Mouse (Mus musculus): ENCODE measurements around the gene Dnajb5.
A peak's percentile ranks its signal among the peaks of the same experiment; 100 is the strongest.

The Dnajb5 gene

GRCm38 (mm10) chr4:42945043-42945442 lies 4.6 kb upstream of the Dnajb5 start:
- DNase-seq: no peak

GRCm38 (mm10) chr4:42945445-42945844 lies 4.2 kb upstream of the Dnajb5 start:
- no peak for DNase-seq

- DNase-seq: peak; percentile 45
Observed at GRCm38 (mm10) chr4:42945952-42946351, 3.7 kb upstream of the Dnajb5 start.

- peak; percentile 46 for DNase-seq
Observed at GRCm38 (mm10) chr4:42946733-42947290, 2.8 kb upstream of the Dnajb5 start.

GRCm38 (mm10) chr4:42948527-42948926 lies 1.1 kb upstream of the Dnajb5 start:
- DNase-seq: peak; percentile 53

GRCm38 (mm10) chr4:42949051-42949675 lies 451 bp upstream of the Dnajb5 start:
- no peak for DNase-seq

GRCm38 (mm10) chr4:42950065-42950558 lies 498 bp downstream of the Dnajb5 start:
- peak; percentile 88 for DNase-seq

GRCm38 (mm10) chr4:42951206-42952195 lies 1.9 kb downstream of the Dnajb5 start:
- DNase-seq: peak; percentile 43

GRCm38 (mm10) chr4:42952563-42952962 lies 2.9 kb downstream of the Dnajb5 start:
- DNase-seq: peak; percentile 51

- peak; percentile 67 for DNase-seq
Observed at GRCm38 (mm10) chr4:42953435-42954094, 4.0 kb downstream of the Dnajb5 start.

- DNase-seq: peak; percentile 79
Observed at GRCm38 (mm10) chr4:42954297-42954696, 4.7 kb downstream of the Dnajb5 start.

- DNase-seq: no peak
Observed at GRCm38 (mm10) chr4:42955200-42955599, 5.6 kb downstream of the Dnajb5 start.

- no peak for DNase-seq
Observed at GRCm38 (mm10) chr4:42956581-42956980, 7.0 kb downstream of the Dnajb5 start.

- DNase-seq: no peak
Observed at GRCm38 (mm10) chr4:42957306-42957705, 7.7 kb downstream of the Dnajb5 start.

- DNase-seq: no peak
Observed at GRCm38 (mm10) chr4:42957979-42958378, 8.4 kb downstream of the Dnajb5 start.

- DNase-seq: no peak
Observed at GRCm38 (mm10) chr4:42958942-42959341, 9.3 kb downstream of the Dnajb5 start.

- no peak for DNase-seq
Observed at GRCm38 (mm10) chr4:42959382-42959781, 9.8 kb downstream of the Dnajb5 start.

GRCm38 (mm10) chr4:42961592-42961991 lies 12.0 kb downstream of the Dnajb5 start:
- peak; percentile 47 for DNase-seq

GRCm38 (mm10) chr4:42963480-42963879 lies 13.9 kb downstream of the Dnajb5 start:
- no peak for DNase-seq

- DNase-seq: no peak
Observed at GRCm38 (mm10) chr4:42965039-42965719, 15.6 kb downstream of the Dnajb5 start.

GRCm38 (mm10) chr4:42969304-42969703 lies 19.7 kb downstream of the Dnajb5 start, which contains the start of gene 1700022I11Rik:
Gene 1700022I11Rik (plus strand): TSS chr4:42969604.
- DNase-seq: no peak

GRCm38 (mm10) chr4:42972952-42973351 lies 23.3 kb downstream of the Dnajb5 start:
- no peak for DNase-seq
